Mouse (Mus musculus): ENCODE measurements at regions not wholly inside any gene's neighbourhood (a gene's known extent, or its start where the extent isn't known, plus 50 kb on each side); places are given as distances from the start of the nearest gene placed in this dataset.

GRCm38 (mm10) chr2:160578384-160579320, 67.0 kb upstream of the Top1 start:
- peak; percentile 98 for TF ChIP-seq CTCF (IDR thresholded peaks at IDR 0.05; ENCODE audit: low read depth)
- no peak for TF ChIP-seq EP300 (IDR thresholded peaks at IDR 0.05; ENCODE audit: low read depth)

Measured in heart, postnatal 0 days (tissue).